Mouse (Mus musculus): ENCODE results near the gene Cela3b. TPM values are rescaled to one million over a fixed set of nuclear protein-coding genes. Genes with fewer than 3 reads are reported as not detected.
A peak's percentile ranks its signal among the peaks of the same experiment; 100 is the strongest.

Cela3b gene
- polyA plus RNA-seq, 1 experiment from 2014 or later, result not detected

GRCm38 (mm10) chr4:137453234-137453767, 23.0 kb upstream of the Cela3b start, which contains the start of gene 1700013G24Rik:
Gene 1700013G24Rik, plus strand, starts transcription at chr4:137453284.
- Histone ChIP-seq H3K4me1 (replicated peaks; ENCODE audit: control insufficient read depth, insufficient read depth, low read length) (peaks cover 5% of the 10 kb centered on the region), H3K9ac (replicated peaks; ENCODE audit: low read depth, low read length) (no peak within 1 kb of the TSS), H3K4me2 (ENCODE audit: low read length) (no peak within 1 kb of the TSS), H3K27ac (ENCODE audit: low read length) (no peak within 1 kb of the TSS), H3K4me3 (replicated peaks; ENCODE audit: low read length) (no peak within 1 kb of the TSS), H3K9me3 (ENCODE audit: control insufficient read depth, low read length) (no peaks in the 10 kb centered on the region), H3K27me3 (replicated peaks; ENCODE audit: control insufficient read depth, insufficient read depth, low read length) (no peaks in the 10 kb centered on the region), H3K36me3 (ENCODE audit: control insufficient read depth, insufficient read depth) (no peaks in the 10 kb centered on the region)
- 82% methylated on average over 8 of the region's 8 CpGs for WGBS
- no peak for ATAC-seq

GRCm38 (mm10) chr4:137452190-137452589, 21.9 kb upstream of the Cela3b start:
- H3K4me3 ChIP-seq (replicated peaks; ENCODE audit: low read length), result no peak overlapping the region
- H3K9ac ChIP-seq (replicated peaks; ENCODE audit: low read depth, low read length), result no peak overlapping the region
- no peak overlapping the region for H3K27ac ChIP-seq (ENCODE audit: low read length)
- ATAC-seq, result no peak
- peaks cover 10% of the 10 kb centered on the region for H3K4me1 ChIP-seq (replicated peaks; ENCODE audit: control insufficient read depth, insufficient read depth, low read length)
- H3K27me3 ChIP-seq (replicated peaks; ENCODE audit: control insufficient read depth, insufficient read depth, low read length), result no peaks in the 10 kb centered on the region
- H3K9me3 ChIP-seq (ENCODE audit: control insufficient read depth, low read length), result no peaks in the 10 kb centered on the region
- WGBS, result 94% methylated on average over 5 of the region's 6 CpGs
- H3K4me2 ChIP-seq (ENCODE audit: low read length), result no peak overlapping the region
- H3K36me3 ChIP-seq (ENCODE audit: control insufficient read depth, insufficient read depth), result no peaks in the 10 kb centered on the region

GRCm38 (mm10) chr4:137449715-137450114, 19.4 kb upstream of the Cela3b start:
- no peak for ATAC-seq
- peaks cover 10% of the 10 kb centered on the region for H3K4me1 ChIP-seq (replicated peaks; ENCODE audit: control insufficient read depth, insufficient read depth, low read length)
- no peak overlapping the region for H3K27ac ChIP-seq (ENCODE audit: low read length)
- no peaks in the 10 kb centered on the region for H3K36me3 ChIP-seq (ENCODE audit: control insufficient read depth, insufficient read depth)
- H3K4me2 ChIP-seq (ENCODE audit: low read length), result no peak overlapping the region
- H3K27me3 ChIP-seq (replicated peaks; ENCODE audit: control insufficient read depth, insufficient read depth, low read length), result no peaks in the 10 kb centered on the region
- no peak overlapping the region for H3K9ac ChIP-seq (replicated peaks; ENCODE audit: low read depth, low read length)
- H3K9me3 ChIP-seq (ENCODE audit: control insufficient read depth, low read length), result no peaks in the 10 kb centered on the region
- H3K4me3 ChIP-seq (replicated peaks; ENCODE audit: low read length), result no peak overlapping the region
- WGBS, result 83% methylated on average over 10 of the region's 10 CpGs

GRCm38 (mm10) chr4:137449132-137449531, 18.8 kb upstream of the Cela3b start:
- Histone ChIP-seq H3K4me1 (replicated peaks; ENCODE audit: control insufficient read depth, insufficient read depth, low read length) (peaks cover 10% of the 10 kb centered on the region), H3K4me3 (replicated peaks; ENCODE audit: low read length) (no peak overlapping the region), H3K9me3 (ENCODE audit: control insufficient read depth, low read length) (no peaks in the 10 kb centered on the region), H3K27me3 (replicated peaks; ENCODE audit: control insufficient read depth, insufficient read depth, low read length) (no peaks in the 10 kb centered on the region), H3K36me3 (ENCODE audit: control insufficient read depth, insufficient read depth) (no peaks in the 10 kb centered on the region), H3K4me2 (ENCODE audit: low read length) (no peak overlapping the region), H3K27ac (ENCODE audit: low read length) (no peak overlapping the region), H3K9ac (replicated peaks; ENCODE audit: low read depth, low read length) (no peak overlapping the region)
- WGBS, result 83% methylated on average over 2 of the region's 2 CpGs
- ATAC-seq, result no peak

- Histone ChIP-seq H3K4me3 (replicated peaks; ENCODE audit: low read length) (no peak overlapping the region), H3K27me3 (replicated peaks; ENCODE audit: control insufficient read depth, insufficient read depth, low read length) (no peaks in the 10 kb centered on the region), H3K4me1 (replicated peaks; ENCODE audit: control insufficient read depth, insufficient read depth, low read length) (peaks cover 10% of the 10 kb centered on the region), H3K36me3 (ENCODE audit: control insufficient read depth, insufficient read depth) (no peaks in the 10 kb centered on the region), H3K27ac (ENCODE audit: low read length) (no peak overlapping the region), H3K9ac (replicated peaks; ENCODE audit: low read depth, low read length) (no peak overlapping the region), H3K4me2 (ENCODE audit: low read length) (no peak overlapping the region), H3K9me3 (ENCODE audit: control insufficient read depth, low read length) (no peaks in the 10 kb centered on the region)
- WGBS, result 47% methylated on average over 2 of the region's 2 CpGs
- ATAC-seq, result no peak
These were observed 18.3 kb upstream of the Cela3b start for GRCm38 (mm10) chr4:137448641-137449040.

- no peaks in the 10 kb centered on the region for H3K9me3 ChIP-seq (ENCODE audit: control insufficient read depth, low read length)
- H3K27ac ChIP-seq (ENCODE audit: low read length), result no peak overlapping the region
- WGBS, result 8% methylated on average over 6 of the region's 6 CpGs
- ATAC-seq, result no peak
- H3K27me3 ChIP-seq (replicated peaks; ENCODE audit: control insufficient read depth, insufficient read depth, low read length), result no peaks in the 10 kb centered on the region
- H3K4me3 ChIP-seq (replicated peaks; ENCODE audit: low read length), result no peak overlapping the region
- H3K36me3 ChIP-seq (ENCODE audit: control insufficient read depth, insufficient read depth), result no peaks in the 10 kb centered on the region
- peaks cover 10% of the 10 kb centered on the region for H3K4me1 ChIP-seq (replicated peaks; ENCODE audit: control insufficient read depth, insufficient read depth, low read length)
- no peak overlapping the region for H3K9ac ChIP-seq (replicated peaks; ENCODE audit: low read depth, low read length)
- H3K4me2 ChIP-seq (ENCODE audit: low read length), result no peak overlapping the region
These were observed 17.9 kb upstream of the Cela3b start for GRCm38 (mm10) chr4:137448197-137448596.

- Histone ChIP-seq H3K4me1 (replicated peaks; ENCODE audit: control insufficient read depth, insufficient read depth, low read length) (peaks cover 10% of the 10 kb centered on the region), H3K9me3 (ENCODE audit: control insufficient read depth, low read length) (no peaks in the 10 kb centered on the region), H3K36me3 (ENCODE audit: control insufficient read depth, insufficient read depth) (no peaks in the 10 kb centered on the region), H3K4me3 (replicated peaks; ENCODE audit: low read length) (no peak overlapping the region), H3K4me2 (ENCODE audit: low read length) (no peak overlapping the region), H3K27ac (ENCODE audit: low read length) (no peak overlapping the region), H3K27me3 (replicated peaks; ENCODE audit: control insufficient read depth, insufficient read depth, low read length) (no peaks in the 10 kb centered on the region), H3K9ac (replicated peaks; ENCODE audit: low read depth, low read length) (no peak overlapping the region)
- 67% methylated on average over 7 of the region's 7 CpGs for WGBS
- no peak for ATAC-seq
These were observed 17.2 kb upstream of the Cela3b start for GRCm38 (mm10) chr4:137447363-137448196.

GRCm38 (mm10) chr4:137445881-137446280, 15.5 kb upstream of the Cela3b start:
- Histone ChIP-seq H3K36me3 (ENCODE audit: control insufficient read depth, insufficient read depth) (no peaks in the 10 kb centered on the region), H3K27ac (ENCODE audit: low read length) (no peak overlapping the region), H3K4me1 (replicated peaks; ENCODE audit: control insufficient read depth, insufficient read depth, low read length) (peaks cover 10% of the 10 kb centered on the region), H3K27me3 (replicated peaks; ENCODE audit: control insufficient read depth, insufficient read depth, low read length) (no peaks in the 10 kb centered on the region), H3K9ac (replicated peaks; ENCODE audit: low read depth, low read length) (no peak overlapping the region), H3K4me2 (ENCODE audit: low read length) (no peak overlapping the region), H3K4me3 (replicated peaks; ENCODE audit: low read length) (no peak overlapping the region), H3K9me3 (ENCODE audit: control insufficient read depth, low read length) (no peaks in the 10 kb centered on the region)
- 93% methylated on average over 4 of the region's 4 CpGs for WGBS
- ATAC-seq, result no peak

- Histone ChIP-seq H3K9ac (replicated peaks; ENCODE audit: low read depth, low read length) (no peak overlapping the region), H3K27ac (ENCODE audit: low read length) (no peak overlapping the region), H3K4me1 (replicated peaks; ENCODE audit: control insufficient read depth, insufficient read depth, low read length) (peaks cover 8% of the 10 kb centered on the region), H3K4me3 (replicated peaks; ENCODE audit: low read length) (no peak overlapping the region), H3K36me3 (ENCODE audit: control insufficient read depth, insufficient read depth) (no peaks in the 10 kb centered on the region), H3K9me3 (ENCODE audit: control insufficient read depth, low read length) (no peaks in the 10 kb centered on the region), H3K4me2 (ENCODE audit: low read length) (peak overlapping the region; percentile 24), H3K27me3 (replicated peaks; ENCODE audit: control insufficient read depth, insufficient read depth, low read length) (no peaks in the 10 kb centered on the region)
- ATAC-seq, result no peak
- WGBS, result 31% methylated on average over 5 of the region's 5 CpGs
These were observed 13.3 kb upstream of the Cela3b start for GRCm38 (mm10) chr4:137443625-137444024.
